Mouse (Mus musculus): Measurements from ENCODE around the gene Prrc2c.
"Not testable (repeated sequence)": the region's sequence is repeated elsewhere in the genome, so short reads cannot be mapped to it uniquely, and the experiment has no call there.

Gene Prrc2c

DNA sequence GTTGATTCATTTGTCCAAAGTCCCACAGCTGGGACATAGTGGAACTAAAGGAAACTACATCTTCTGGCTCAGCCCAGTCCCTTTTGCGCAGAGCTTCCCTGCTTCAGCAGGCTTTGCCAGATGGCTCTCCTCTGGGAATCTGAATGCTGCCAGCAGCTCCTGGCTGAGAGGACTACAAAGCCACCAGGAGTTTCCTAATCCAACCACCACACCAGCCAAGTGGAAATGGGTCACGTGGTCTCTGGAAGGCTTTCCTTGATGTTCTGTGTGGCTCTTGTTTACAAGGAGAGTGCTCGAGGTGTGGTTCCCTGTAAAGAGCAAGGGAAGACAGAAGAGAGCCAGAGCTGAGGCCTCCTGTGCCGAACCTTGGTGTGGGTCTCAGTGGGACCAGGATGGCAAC lies 96.6 kb downstream of the Prrc2c start:
- no peaks in the 10 kb centered on the region for H3K36me3 ChIP-seq (ENCODE audit: control insufficient read depth, insufficient read depth, low read length, poor library complexity, severe bottlenecking)
- DNase-seq (ENCODE audit: low read depth, low spot score): no peak
- no peaks in the 10 kb centered on the region for H3K27me3 ChIP-seq (ENCODE audit: control insufficient read depth, insufficient read depth, low read length, poor library complexity, severe bottlenecking)

DNA sequence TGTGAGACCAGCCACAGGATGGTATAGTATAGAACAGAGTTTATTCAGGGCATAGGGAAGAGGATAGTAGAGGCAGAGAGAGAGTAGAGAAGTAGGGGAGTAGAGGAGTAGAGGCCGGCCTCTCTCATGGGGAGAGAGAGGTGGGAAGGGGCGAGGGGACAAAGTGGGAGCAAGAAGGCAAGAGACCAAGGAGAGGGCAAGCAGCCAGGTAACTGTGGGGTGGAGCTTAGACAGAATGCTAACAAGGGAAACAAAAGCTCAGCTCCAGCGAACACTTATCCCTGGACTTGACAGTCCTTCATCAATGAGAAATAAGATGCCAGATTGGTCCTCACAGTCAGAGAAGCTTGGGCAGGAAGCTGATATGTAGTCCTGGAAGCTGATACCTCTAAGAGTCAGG lies 97.8 kb downstream of the Prrc2c start:
- no peaks in the 10 kb centered on the region for H3K27me3 ChIP-seq (ENCODE audit: control insufficient read depth, insufficient read depth, low read length, poor library complexity, severe bottlenecking)
- no peaks in the 10 kb centered on the region for H3K36me3 ChIP-seq (ENCODE audit: control insufficient read depth, insufficient read depth, low read length, poor library complexity, severe bottlenecking)
- DNase-seq (ENCODE audit: low read depth, low spot score): no peak

DNA sequence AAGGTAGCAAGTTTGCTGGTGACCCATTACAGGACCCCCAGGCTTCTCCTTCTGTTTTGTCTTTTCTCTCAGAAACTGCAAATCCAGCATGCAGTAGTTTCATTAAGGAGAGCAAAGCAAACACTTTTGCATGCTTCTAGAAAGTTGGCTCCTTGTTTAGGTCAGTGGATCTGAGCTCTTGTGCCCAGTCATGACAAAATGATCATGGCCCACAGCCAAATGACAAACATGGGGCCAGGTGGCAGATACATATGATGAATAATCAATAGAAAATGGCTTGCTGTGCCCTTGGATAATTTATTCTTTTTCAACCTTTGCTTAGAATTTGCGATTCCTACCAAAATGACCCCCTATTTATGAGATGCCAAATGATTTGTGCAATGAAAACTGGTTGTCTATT lies 100.5 kb downstream of the Prrc2c start:
- Histone ChIP-seq H3K27me3 (ENCODE audit: control insufficient read depth, insufficient read depth, low read length, poor library complexity, severe bottlenecking) (no peaks in the 10 kb centered on the region), H3K36me3 (ENCODE audit: control insufficient read depth, insufficient read depth, low read length, poor library complexity, severe bottlenecking) (no peaks in the 10 kb centered on the region)
- no peak for DNase-seq (ENCODE audit: low read depth, low spot score)

DNA sequence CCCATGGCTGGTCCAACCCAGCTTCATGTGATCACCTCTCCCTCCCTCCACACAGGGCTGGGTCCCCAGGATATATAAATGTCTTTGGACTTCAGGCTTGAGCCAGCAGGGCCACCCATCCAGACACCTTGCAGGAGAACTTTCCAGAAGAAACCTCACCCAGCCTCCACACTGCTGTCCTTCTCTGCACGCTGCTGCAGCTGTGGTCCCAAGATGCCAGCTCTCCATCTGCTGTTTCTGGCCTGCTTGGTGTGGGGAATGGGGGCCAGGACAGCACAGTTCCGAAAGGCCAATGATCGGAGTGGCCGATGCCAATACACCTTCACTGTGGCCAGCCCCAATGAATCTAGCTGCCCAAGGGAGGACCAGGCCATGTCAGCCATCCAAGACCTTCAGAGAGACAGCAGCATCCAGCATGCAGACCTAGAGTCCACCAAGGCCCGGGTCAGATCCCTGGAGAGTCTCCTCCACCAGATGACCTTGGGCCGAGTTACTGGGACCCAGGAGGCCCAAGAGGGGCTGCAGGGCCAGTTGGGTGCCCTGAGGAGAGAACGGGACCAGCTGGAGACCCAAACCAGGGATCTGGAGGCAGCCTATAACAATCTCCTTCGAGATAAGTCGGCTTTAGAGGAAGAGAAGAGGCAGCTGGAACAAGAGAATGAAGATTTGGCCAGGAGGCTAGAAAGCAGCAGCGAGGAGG lies 101.2 kb downstream of the Prrc2c start, which contains the start of gene Myoc:
Gene Myoc, plus strand, starts transcription at position 105 of the 700 bp plus-strand sequence.
- Histone ChIP-seq H3K27me3 (ENCODE audit: control insufficient read depth, insufficient read depth, low read length, poor library complexity, severe bottlenecking) (no peaks in the 10 kb centered on the region), H3K36me3 (ENCODE audit: control insufficient read depth, insufficient read depth, low read length, poor library complexity, severe bottlenecking) (no peaks in the 10 kb centered on the region)
- no peak for DNase-seq (ENCODE audit: low read depth, low spot score)

DNA sequence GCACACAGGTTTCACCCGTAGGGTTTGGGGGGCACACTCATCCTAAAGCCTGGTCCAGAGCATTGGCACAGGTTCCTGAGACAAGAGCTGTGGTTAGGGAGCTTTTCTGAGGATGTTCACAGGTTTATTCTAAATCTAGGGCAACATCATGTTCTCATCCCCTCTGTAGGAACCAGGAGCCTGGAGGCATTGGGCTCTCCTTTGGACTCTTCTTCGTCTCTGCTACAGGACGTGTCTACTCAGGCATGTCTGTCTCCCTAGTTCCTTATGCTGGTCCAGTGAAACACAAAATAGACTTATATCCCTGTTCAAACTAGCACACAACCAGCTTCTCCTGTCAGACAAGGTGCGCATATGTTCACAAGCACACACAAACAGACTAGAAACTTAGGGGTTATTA lies 101.8 kb downstream of the Prrc2c start:
- no peaks in the 10 kb centered on the region for H3K36me3 ChIP-seq (ENCODE audit: control insufficient read depth, insufficient read depth, low read length, poor library complexity, severe bottlenecking)
- DNase-seq (ENCODE audit: low read depth, low spot score): no peak
- no peaks in the 10 kb centered on the region for H3K27me3 ChIP-seq (ENCODE audit: control insufficient read depth, insufficient read depth, low read length, poor library complexity, severe bottlenecking)

DNA sequence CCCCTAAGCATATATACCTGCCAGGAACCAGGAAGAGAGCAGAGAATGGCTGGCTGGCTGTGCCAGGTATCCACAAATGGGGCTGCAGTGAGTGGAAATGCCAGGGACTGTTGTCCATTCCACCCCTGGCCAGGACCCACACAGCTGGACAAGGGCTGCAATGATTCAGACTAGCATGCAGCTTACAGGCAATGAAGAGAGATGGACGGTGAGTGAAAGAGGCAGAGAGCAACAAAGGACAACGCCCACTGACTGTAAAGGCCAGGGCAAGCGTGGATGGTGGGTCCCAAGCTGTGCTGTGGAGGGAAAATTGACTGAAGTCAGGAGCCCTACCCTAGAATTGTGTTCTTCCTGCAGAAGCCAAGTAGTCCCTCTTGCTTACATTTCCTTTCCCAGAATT lies 103.8 kb downstream of the Prrc2c start:
- no peak for DNase-seq (ENCODE audit: low read depth, low spot score)
- no peaks in the 10 kb centered on the region for H3K36me3 ChIP-seq (ENCODE audit: control insufficient read depth, insufficient read depth, low read length, poor library complexity, severe bottlenecking)
- no peaks in the 10 kb centered on the region for H3K27me3 ChIP-seq (ENCODE audit: control insufficient read depth, insufficient read depth, low read length, poor library complexity, severe bottlenecking)

DNA sequence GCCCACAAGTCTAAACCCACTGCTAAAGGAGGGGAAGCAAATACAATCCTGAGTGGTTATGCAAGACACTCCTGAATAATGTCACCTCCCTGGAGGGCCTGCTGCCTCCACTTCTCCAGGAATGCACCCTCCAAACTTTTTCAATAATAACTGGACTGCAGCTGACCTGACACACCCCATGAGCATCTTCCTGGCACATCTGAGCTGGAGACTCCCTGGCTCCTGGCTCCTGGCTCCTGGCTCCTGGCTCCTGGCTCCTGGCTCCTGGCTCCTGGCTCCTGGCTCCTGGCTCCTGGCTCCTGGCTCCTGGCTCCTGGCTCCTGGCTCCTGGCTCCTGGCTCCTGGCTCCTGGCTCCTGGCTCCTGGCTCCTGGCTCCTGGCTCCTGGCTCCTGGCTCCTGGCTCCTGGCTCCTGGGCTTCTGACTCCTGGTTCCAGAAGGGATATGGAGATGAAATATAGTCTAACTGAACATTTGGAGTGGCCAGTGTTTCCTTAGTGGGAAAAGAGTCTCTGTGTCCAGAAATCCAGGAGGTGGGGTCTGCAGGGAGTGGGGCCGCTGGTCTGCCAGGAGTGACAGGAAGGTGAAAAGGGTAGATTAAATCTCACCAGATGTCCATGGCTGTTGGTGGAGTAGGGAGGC lies 104.9 kb downstream of the Prrc2c start:
- not testable (repeated sequence) for H3K36me3 ChIP-seq (ENCODE audit: control insufficient read depth, insufficient read depth, low read length, poor library complexity, severe bottlenecking); DNase-seq (ENCODE audit: low read depth, low spot score); H3K27me3 ChIP-seq (ENCODE audit: control insufficient read depth, insufficient read depth, low read length, poor library complexity, severe bottlenecking)

DNA sequence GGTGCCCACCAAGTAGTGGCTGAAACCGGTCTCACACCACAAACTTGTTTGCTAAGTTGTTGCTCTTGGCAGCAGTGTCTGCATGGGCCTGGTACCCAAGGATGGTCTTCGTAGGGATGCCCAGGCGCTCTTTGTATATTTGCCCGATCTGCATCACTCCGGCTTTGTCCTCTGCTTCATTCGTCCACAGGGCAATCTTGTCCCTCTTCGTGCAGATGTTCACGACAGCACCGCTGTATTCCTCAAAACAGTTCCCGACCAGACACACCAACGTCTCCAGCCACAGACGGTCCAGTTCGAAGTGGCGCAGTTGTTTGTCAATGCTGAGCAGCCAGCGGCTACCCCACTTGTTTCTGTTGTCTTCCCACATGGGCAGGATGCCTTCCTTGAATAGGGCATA lies 112.0 kb downstream of the Prrc2c start:
- not testable (repeated sequence) for DNase-seq (ENCODE audit: low read depth, low spot score); H3K36me3 ChIP-seq (ENCODE audit: control insufficient read depth, insufficient read depth, low read length, poor library complexity, severe bottlenecking); H3K27me3 ChIP-seq (ENCODE audit: control insufficient read depth, insufficient read depth, low read length, poor library complexity, severe bottlenecking)

DNA sequence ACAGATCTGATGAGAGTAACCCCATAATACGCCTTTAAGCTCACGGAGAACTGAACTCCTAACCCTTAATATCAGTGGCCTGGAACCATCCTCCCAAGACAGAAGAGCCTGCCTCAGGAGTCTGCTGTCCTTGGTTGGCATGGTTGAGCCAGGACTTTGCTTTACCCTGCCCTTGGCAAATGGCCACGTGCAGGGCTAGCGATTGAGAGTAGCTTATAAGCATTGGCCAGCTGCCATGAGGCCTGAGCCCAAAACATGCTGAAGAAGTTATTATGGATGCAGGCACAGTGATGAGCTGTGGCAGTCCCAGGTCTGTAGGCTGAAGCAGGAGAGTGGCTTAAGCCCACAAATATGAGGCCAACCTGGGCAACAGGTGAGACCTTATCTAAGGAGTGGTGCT lies 112.5 kb downstream of the Prrc2c start:
- not testable (repeated sequence) for DNase-seq (ENCODE audit: low read depth, low spot score); H3K36me3 ChIP-seq (ENCODE audit: control insufficient read depth, insufficient read depth, low read length, poor library complexity, severe bottlenecking); H3K27me3 ChIP-seq (ENCODE audit: control insufficient read depth, insufficient read depth, low read length, poor library complexity, severe bottlenecking)

DNA sequence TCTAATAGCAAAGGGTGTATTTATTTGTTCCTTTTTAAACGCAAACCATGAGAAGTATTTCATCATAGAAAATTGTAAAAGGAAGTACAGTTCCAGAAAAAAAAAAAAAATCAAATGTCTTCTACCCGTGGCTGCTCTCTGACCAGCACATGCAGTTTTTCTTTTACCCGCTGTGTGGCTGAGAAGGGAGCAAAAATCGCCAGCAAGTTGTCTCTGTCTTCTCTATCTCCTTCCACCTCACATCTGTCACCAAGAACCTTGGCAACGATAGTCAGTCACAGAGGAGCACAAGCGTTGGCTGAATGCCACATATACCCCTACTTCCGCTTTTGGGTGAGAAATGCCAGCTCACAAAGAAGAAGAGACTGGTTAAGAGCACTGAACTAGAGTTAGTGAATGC lies 115.1 kb downstream of the Prrc2c start:
- no peaks in the 10 kb centered on the region for H3K27me3 ChIP-seq (ENCODE audit: control insufficient read depth, insufficient read depth, low read length, poor library complexity, severe bottlenecking)
- peak; percentile 75 for DNase-seq (ENCODE audit: low read depth, low spot score)
- H3K36me3 ChIP-seq (ENCODE audit: control insufficient read depth, insufficient read depth, low read length, poor library complexity, severe bottlenecking): no peaks in the 10 kb centered on the region

DNA sequence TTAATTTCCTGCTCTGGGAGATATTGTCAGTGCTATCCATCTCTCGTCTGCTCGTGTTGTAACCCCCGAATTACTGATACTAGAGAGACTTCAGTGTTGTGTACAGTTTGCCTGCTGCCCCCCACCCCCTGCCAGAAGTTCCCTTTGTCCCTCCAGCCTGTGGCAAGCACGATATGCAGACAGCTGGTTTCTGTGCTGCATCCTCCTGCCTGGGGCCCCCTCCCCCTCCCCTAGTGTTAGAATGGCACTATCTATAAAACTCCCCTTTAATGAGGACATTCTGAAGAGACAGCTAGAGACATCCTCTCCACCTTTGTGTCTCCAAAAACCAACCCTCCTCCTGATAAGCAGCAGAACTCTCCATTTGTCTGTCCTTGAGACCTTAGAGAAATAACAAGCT lies 116.5 kb downstream of the Prrc2c start:
- no peak for DNase-seq (ENCODE audit: low read depth, low spot score)
- no peaks in the 10 kb centered on the region for H3K36me3 ChIP-seq (ENCODE audit: control insufficient read depth, insufficient read depth, low read length, poor library complexity, severe bottlenecking)
- H3K27me3 ChIP-seq (ENCODE audit: control insufficient read depth, insufficient read depth, low read length, poor library complexity, severe bottlenecking): no peaks in the 10 kb centered on the region

Measured in splenic B cell, adult 2 months (primary cell).